Mouse (Mus musculus) frontal cortex, adult (tissue): Measurements from ENCODE around the gene Tomm34.

Source experiments
- ATAC-seq: cut with Nextera tagmentation; 2 replicates; pipeline ENCODE4 v1.9.2; 2017; ENCODE audit warnings: mild to moderate bottlenecking, moderate library complexity, mixed read lengths; ENCODE audit not compliant: low TSS enrichment

Tomm34 gene

GRCm38 (mm10) chr2:164070765-164071436 lies at the start of gene Tomm34:
TSS of gene Tomm34 (minus strand) at chr2:164071169.
- ATAC-seq = peak; percentile 85

DNA sequence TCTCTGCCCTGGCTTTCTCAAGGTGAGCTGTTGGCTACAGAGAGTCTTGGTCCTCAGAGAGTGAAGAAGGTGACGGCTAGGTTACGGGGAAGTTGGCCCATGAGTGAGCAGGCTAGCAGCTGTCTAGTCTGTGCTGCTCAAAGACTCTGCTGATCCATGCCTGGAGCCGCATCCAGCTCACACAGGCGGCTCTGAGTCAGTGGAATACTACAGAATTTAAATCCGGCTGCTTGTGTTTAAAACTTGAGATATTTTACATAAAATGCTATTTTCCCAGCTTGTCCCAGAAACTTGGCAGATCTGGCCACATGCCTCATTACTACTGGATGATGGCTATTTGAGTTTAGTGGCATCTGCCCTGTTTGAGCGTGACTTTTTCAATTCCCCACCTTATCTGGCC lies 48.5 kb upstream of the Tomm34 start:
- ATAC-seq = peak; percentile 97

DNA sequence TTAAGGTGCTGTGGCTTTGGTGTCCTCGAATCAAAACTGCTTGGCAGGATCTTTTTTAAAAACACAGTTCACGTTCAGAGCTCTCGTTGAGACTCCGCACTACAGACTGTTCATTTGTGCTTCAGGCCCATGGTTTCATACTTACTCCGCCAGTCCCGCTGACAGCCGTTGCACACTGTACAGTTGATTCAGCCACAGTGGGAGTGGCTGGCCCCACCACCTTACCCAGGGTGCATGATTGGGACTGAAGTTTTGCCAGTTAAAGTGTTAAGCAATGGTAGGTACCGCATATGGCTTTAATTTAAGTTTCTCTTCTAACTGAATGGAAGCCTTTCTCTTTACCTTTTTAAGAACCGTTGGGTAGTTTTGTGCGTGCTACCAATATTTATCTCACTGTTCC lies 44.6 kb upstream of the Tomm34 start:
- ATAC-seq = no peak

- no peak for ATAC-seq
Observed at GRCm38 (mm10) chr2:164114051-164114450, 43.1 kb upstream of the Tomm34 start.

- peak; percentile 11; the same call in 1 of the 2 replicates for ATAC-seq
Observed at GRCm38 (mm10) chr2:164111546-164111945, 40.6 kb upstream of the Tomm34 start.

DNA sequence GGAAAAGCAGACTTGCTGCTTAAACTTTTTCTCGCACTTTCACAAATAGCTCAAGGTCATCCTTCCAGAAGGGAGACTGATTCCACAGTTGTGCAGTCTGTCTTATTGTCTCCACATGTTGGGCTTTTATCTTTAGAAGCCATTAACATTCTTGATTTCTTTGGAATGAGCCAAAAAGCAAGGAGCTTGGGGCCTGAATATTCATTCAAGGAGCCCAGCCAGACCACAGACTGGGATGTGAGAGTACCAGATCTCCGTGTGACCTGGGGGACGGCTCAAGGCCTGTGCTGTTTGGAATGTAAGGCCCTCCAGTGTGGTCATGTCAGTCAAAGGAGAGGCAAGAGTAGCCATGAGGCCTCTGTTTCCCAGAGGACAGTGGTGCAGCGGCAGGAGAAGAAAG lies 37.5 kb upstream of the Tomm34 start:
- no peak for ATAC-seq

DNA sequence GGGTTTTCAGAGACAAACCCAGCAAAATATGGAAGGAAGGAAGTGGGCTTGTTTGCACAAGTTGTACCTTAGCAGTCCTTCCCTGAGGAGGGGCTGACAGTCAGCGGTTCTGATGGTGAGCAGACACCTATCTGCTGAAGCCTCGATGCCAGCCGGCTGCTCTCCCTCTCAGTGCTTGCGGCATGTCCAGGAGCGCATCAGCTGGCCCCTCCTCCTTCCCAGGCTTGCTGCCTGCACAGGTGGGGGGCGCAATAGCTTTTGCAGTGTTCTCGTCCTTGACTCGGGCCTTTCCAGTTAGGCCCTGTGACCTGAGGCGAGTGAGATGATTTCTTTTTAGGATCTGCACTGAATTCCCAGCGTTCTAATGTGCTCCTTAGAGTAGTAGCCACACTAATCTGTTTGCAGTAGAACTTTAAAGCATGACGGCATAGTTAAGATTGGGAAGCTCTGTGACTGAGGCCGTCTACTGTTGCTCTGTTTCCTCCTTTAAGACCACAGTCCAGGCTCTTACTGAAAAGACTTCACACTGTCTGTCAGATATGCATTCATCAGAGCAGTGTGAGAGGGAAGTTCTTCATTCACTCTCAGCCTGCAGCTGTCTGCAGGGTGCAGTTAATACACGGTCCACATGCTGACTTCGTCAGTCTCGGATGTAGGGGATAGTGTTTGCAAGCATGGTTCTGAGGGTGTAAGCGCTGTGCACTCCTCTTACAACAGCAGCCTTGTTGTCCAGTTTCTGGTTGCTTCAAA lies 36.3 kb upstream of the Tomm34 start:
- no peak for ATAC-seq

- ATAC-seq = no peak
Observed at GRCm38 (mm10) chr2:164106287-164107035, 35.5 kb upstream of the Tomm34 start.

- no peak for ATAC-seq
Observed at GRCm38 (mm10) chr2:164103501-164103900, 32.5 kb upstream of the Tomm34 start.

- ATAC-seq = no peak
Observed at GRCm38 (mm10) chr2:164102366-164102765, 31.4 kb upstream of the Tomm34 start.

GRCm38 (mm10) chr2:164101936-164102335 lies 31.0 kb upstream of the Tomm34 start:
- no peak for ATAC-seq

- peak; percentile 90 for ATAC-seq
Observed at GRCm38 (mm10) chr2:164098603-164099250, 27.8 kb upstream of the Tomm34 start.

DNA sequence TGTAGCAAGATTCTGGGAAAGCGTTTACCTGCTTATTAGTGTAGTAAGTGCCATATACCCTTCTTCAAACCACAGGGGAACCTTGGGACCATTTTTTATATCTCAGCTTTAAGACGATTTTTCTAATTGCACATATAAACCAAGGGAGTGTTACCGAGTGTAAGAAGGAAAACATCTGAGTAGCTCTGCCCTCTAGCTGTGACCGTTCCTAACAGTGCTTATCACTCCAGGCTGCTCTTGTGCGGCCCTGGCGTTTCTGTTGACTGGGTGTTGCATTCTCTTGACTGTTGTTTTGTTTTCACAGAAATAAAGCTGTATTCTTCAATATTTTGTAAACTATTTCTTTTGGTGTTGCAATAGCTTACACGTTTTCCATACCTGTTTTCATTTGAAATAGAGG lies 23.2 kb upstream of the Tomm34 start:
- ATAC-seq = no peak

DNA sequence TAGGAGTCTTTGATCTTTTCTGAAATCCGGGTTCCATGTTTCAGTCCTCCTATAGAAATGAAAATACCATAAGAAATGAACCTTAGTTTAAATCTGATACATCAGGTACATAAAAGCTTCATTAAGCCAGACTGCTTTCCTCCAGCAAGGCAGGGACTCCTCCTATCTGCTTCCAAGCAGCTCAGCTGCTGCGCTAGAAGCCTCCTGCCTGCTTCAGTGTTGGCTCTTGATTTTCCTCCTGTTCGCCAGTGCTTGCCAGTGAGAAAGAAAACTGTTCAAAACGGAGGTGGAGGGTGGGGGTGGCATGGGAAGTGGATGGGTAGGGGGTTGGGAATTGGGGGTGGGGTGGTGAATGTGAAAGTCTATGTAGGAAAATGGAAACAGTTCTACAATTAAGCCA lies 18.5 kb upstream of the Tomm34 start:
- peak; percentile 65; the same call in 1 of the 2 replicates for ATAC-seq

GRCm38 (mm10) chr2:164087416-164088017 lies 16.5 kb upstream of the Tomm34 start:
- no peak for ATAC-seq

DNA sequence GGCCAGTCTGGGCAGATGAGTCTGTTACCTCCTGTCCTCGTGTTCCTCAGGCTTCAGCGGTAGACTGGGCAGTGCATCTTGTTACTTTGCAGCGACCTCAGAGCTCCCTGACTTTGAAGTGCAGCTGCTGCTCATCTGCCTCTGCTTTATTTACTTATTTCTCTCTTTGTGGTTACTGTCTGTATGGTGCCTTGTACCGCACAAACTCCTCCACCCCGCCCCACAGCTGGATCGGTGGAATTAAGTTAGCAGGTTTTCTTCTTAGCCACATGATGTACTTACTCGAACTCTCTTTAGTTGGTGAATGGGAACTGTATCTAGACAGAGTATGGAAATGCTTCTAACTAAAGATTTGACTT lies 13.4 kb upstream of the Tomm34 start:
- ATAC-seq = no peak

DNA sequence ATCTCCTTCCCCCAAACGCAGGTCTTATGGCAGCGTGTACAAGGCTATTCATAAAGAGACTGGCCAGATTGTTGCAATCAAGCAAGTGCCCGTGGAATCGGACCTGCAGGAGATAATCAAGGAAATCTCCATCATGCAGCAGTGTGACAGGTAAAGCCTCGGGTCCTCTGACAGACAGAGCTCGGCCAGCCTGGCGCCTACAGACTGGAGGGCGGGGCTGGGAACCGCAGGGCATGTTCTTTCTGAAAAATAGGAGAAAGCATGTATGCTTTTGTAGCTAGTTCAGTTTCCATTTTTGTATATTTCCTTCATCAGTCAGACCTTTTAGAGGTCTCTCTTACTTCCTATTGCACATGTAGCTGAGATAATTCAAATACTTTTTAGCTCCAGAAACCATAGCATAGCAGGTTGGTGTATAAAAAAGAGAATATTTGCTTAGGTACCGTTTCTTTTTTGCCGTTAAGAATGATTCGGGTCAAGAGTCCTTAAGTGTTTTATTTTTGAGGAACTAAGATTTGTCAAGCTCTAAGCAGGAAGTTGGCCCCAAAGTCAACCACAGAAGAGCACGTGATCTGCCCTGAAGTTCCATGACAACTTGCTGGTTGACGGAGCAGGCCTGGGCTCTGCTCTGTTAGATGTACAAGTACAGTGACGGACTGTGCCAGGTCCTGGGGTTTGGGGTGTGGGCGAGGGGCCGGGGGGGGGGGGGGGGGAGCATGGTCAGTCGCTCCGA lies 12.8 kb upstream of the Tomm34 start:
- ATAC-seq = no peak

DNA sequence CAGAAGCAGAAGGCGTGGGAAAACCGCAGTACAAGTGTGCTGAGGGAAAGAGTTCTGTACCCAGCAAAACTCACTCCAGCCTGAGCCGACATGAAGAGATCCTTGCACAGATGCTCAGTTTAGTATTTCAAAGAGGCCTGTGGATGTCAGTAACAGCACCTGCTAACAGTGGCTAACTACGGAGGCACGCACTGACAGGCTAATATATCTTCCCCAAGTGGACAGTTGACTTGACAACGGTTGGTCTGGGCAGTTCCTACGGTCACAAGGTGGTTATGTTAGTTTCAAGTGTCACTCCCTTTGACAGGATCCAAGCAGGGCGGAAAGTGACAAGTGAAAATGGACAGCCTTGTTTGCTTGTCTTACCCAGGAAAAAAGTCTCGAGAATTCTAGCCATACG lies 11.2 kb upstream of the Tomm34 start:
- no peak for ATAC-seq

DNA sequence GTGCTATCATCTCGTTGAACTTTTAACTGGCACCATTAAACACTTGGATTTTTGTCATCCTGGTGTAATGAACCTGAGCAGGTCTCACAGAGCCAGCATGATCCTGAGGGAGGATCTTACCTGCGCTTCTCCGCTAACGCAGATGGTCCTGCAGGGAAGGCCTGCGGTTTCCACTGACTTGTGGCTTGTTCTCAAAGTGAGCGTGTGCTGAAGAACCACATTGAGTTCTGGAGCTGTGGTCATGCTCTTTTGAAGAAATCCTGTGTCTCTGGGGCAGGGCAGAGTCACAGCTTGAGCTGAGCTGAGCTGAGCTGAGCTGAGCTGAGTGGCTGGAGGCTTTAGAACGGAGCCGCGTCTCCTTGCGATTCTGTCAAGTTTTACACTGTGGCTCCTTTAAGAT lies 10.6 kb upstream of the Tomm34 start:
- no peak for ATAC-seq

- ATAC-seq = no peak
Observed at GRCm38 (mm10) chr2:164079488-164079887, 8.5 kb upstream of the Tomm34 start.

DNA sequence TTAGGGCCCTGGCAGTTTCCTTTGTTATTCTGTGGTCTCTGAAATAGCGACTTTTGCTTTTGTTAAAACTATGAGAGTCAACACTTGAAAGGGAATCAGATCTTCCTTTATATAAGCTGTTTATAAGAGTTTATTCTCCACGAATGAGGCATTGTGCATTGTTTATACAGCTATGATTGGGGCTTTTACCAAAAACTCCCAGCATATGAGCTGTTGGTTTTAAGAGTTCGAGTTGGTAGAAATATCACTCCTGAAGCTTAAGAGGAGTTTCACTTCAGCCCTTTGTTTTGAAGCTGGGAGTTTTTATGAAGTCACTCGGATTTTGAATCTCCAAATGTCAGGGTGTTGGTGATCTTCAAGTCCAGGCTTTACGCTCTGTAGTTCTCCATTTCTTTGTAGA lies 6.9 kb upstream of the Tomm34 start:
- ATAC-seq = no peak
